Mouse (Mus musculus): ENCODE measurements around the gene 1110065P20Rik. TPM values are rescaled to one million over a fixed set of nuclear protein-coding genes. Genes with fewer than 3 reads are reported as not detected.

Gene 1110065P20Rik
- polyA plus RNA-seq, 1 experiment from 2014 or later, result 94.8 TPM

GRCm38 (mm10) chr4:124872719-124873118, 21.7 kb upstream of the 1110065P20Rik start:
- H3K9ac ChIP-seq, result no peak overlapping the region
- 94% methylated on average over 1 of the region's 1 CpGs for WGBS
- H3K4me3 ChIP-seq, result no peak overlapping the region
- no peaks in the 10 kb centered on the region for H3K27me3 ChIP-seq (replicated peaks)
- H3K27ac ChIP-seq, result no peak overlapping the region
- no peak for ATAC-seq (replicated peaks)
- no peak overlapping the region for H3K4me2 ChIP-seq
- no peaks in the 10 kb centered on the region for H3K9me3 ChIP-seq
- no peaks in the 10 kb centered on the region for H3K4me1 ChIP-seq
- H3K36me3 ChIP-seq (replicated peaks), result no peaks in the 10 kb centered on the region

GRCm38 (mm10) chr4:124861283-124862188, 10.5 kb upstream of the 1110065P20Rik start, which contains the start of gene Maneal:
Gene Maneal (minus strand): TSS chr4:124862171.
- Histone ChIP-seq H3K27ac (peak within 1 kb of the TSS; percentile 81), H3K27me3 (replicated peaks) (no peaks in the 10 kb centered on the region), H3K4me3 (peak within 1 kb of the TSS; percentile 67), H3K4me2 (peak within 1 kb of the TSS; percentile 89), H3K36me3 (replicated peaks) (peaks cover 18% of the 10 kb centered on the region), H3K4me1 (peaks cover 25% of the 10 kb centered on the region), H3K9me3 (no peaks in the 10 kb centered on the region), H3K9ac (peak within 1 kb of the TSS; percentile 69)
- ATAC-seq (replicated peaks), result peak; percentile 66
- WGBS, result 1% methylated on average over 57 of the region's 77 CpGs

GRCm38 (mm10) chr4:124860446-124860845, 9.4 kb upstream of the 1110065P20Rik start:
- no peaks in the 10 kb centered on the region for H3K9me3 ChIP-seq
- H3K4me2 ChIP-seq, result peak overlapping the region; percentile 89
- peak overlapping the region; percentile 67 for H3K4me3 ChIP-seq
- no peak overlapping the region for H3K27ac ChIP-seq
- peak overlapping the region; percentile 69; the same call in 1 of the 2 replicates for H3K9ac ChIP-seq
- H3K4me1 ChIP-seq, result peaks cover 25% of the 10 kb centered on the region
- WGBS, result 19% methylated on average over 7 of the region's 7 CpGs
- ATAC-seq (replicated peaks), result no peak
- peaks cover 27% of the 10 kb centered on the region for H3K36me3 ChIP-seq (replicated peaks)
- H3K27me3 ChIP-seq (replicated peaks), result no peaks in the 10 kb centered on the region

- Histone ChIP-seq H3K4me3 (no peak overlapping the region), H3K4me1 (peaks cover 27% of the 10 kb centered on the region), H3K4me2 (no peak overlapping the region), H3K9ac (no peak overlapping the region), H3K36me3 (replicated peaks) (peaks cover 39% of the 10 kb centered on the region), H3K27ac (no peak overlapping the region), H3K27me3 (replicated peaks) (no peaks in the 10 kb centered on the region), H3K9me3 (no peaks in the 10 kb centered on the region)
- 81% methylated on average over 5 of the region's 5 CpGs for WGBS
- no peak for ATAC-seq (replicated peaks)
Measured at GRCm38 (mm10) chr4:124858370-124858769, 7.4 kb upstream of the 1110065P20Rik start.

GRCm38 (mm10) chr4:124856294-124856693, 5.3 kb upstream of the 1110065P20Rik start:
- H3K27me3 ChIP-seq (replicated peaks), result no peaks in the 10 kb centered on the region
- peaks cover 39% of the 10 kb centered on the region for H3K36me3 ChIP-seq (replicated peaks)
- H3K27ac ChIP-seq, result no peak overlapping the region
- H3K4me3 ChIP-seq, result no peak overlapping the region
- H3K4me2 ChIP-seq, result no peak overlapping the region
- H3K9ac ChIP-seq, result no peak overlapping the region
- H3K4me1 ChIP-seq, result peaks cover 37% of the 10 kb centered on the region
- ATAC-seq (replicated peaks), result no peak
- no peaks in the 10 kb centered on the region for H3K9me3 ChIP-seq
- WGBS, result 96% methylated on average over 8 of the region's 8 CpGs

- Histone ChIP-seq H3K27me3 (replicated peaks) (no peaks in the 10 kb centered on the region), H3K4me2 (peak within 1 kb of the TSS; percentile 86), H3K4me1 (peaks cover 45% of the 10 kb centered on the region), H3K9ac (peak within 1 kb of the TSS; percentile 83), H3K4me3 (peak within 1 kb of the TSS; percentile 82), H3K36me3 (replicated peaks) (peaks cover 12% of the 10 kb centered on the region), H3K9me3 (no peaks in the 10 kb centered on the region), H3K27ac (peak within 1 kb of the TSS; percentile 95)
- peak; percentile 93 for ATAC-seq (replicated peaks)
- under 1% methylated on average over 86 of the region's 90 CpGs for WGBS
Measured at GRCm38 (mm10) chr4:124850261-124850913, 609 bp downstream of the 1110065P20Rik start, which contains the start of gene Yrdc. Gene Yrdc (plus strand): TSS chr4:124850679.

GRCm38 (mm10) chr4:124849631-124850260, 1.2 kb downstream of the 1110065P20Rik start:
- no peaks in the 10 kb centered on the region for H3K9me3 ChIP-seq
- H3K9ac ChIP-seq, result peak overlapping the region; percentile 83
- peaks cover 45% of the 10 kb centered on the region for H3K4me1 ChIP-seq
- H3K27ac ChIP-seq, result peak overlapping the region; percentile 95
- WGBS, result 1% methylated on average over 24 of the region's 24 CpGs
- ATAC-seq (replicated peaks), result peak; percentile 58
- H3K36me3 ChIP-seq (replicated peaks), result peaks cover 9% of the 10 kb centered on the region; the same call in 1 of the 2 replicates
- H3K4me3 ChIP-seq, result peak overlapping the region; percentile 82
- H3K4me2 ChIP-seq, result peak overlapping the region; percentile 86
- H3K27me3 ChIP-seq (replicated peaks), result no peaks in the 10 kb centered on the region

GRCm38 (mm10) chr4:124847573-124847972, 3.4 kb downstream of the 1110065P20Rik start:
- Histone ChIP-seq H3K27me3 (replicated peaks) (no peaks in the 10 kb centered on the region), H3K27ac (no peak overlapping the region), H3K9me3 (no peaks in the 10 kb centered on the region), H3K4me2 (no peak overlapping the region), H3K9ac (no peak overlapping the region), H3K36me3 (replicated peaks) (no peaks in the 10 kb centered on the region; the same call in 1 of the 2 replicates), H3K4me1 (peaks cover 35% of the 10 kb centered on the region), H3K4me3 (0 out of 2 replicates have a peak overlapping the region, but pooled peaks have one; percentile 1)
- 6% methylated on average over 8 of the region's 8 CpGs for WGBS
- no peak for ATAC-seq (replicated peaks)

- WGBS, result 55% methylated on average over 11 of the region's 11 CpGs
- Histone ChIP-seq H3K4me2 (no peak overlapping the region), H3K4me3 (no peak overlapping the region), H3K9me3 (no peaks in the 10 kb centered on the region), H3K27me3 (replicated peaks) (no peaks in the 10 kb centered on the region), H3K4me1 (peaks cover 11% of the 10 kb centered on the region), H3K9ac (no peak overlapping the region), H3K27ac (no peak overlapping the region), H3K36me3 (replicated peaks) (peaks cover 9% of the 10 kb centered on the region; the same call in 1 of the 2 replicates)
- 0 out of 2 replicates have a peak, but pooled peaks have one; percentile 41 for ATAC-seq (replicated peaks)
Measured at GRCm38 (mm10) chr4:124843493-124843892, 7.5 kb downstream of the 1110065P20Rik start.

- H3K27me3 ChIP-seq (replicated peaks), result no peaks in the 10 kb centered on the region
- peaks cover 12% of the 10 kb centered on the region; the same call in 1 of the 2 replicates for H3K36me3 ChIP-seq (replicated peaks)
- 97% methylated on average over 1 of the region's 1 CpGs for WGBS
- no peak overlapping the region for H3K9ac ChIP-seq
- no peaks in the 10 kb centered on the region for H3K9me3 ChIP-seq
- no peak overlapping the region for H3K4me2 ChIP-seq
- no peak overlapping the region for H3K27ac ChIP-seq
- H3K4me1 ChIP-seq, result no peaks in the 10 kb centered on the region
- ATAC-seq (replicated peaks), result no peak
- no peak overlapping the region for H3K4me3 ChIP-seq
Measured at GRCm38 (mm10) chr4:124840998-124841397, 10.0 kb downstream of the 1110065P20Rik start.

- Histone ChIP-seq H3K9me3 (no peaks in the 10 kb centered on the region), H3K4me2 (no peak overlapping the region), H3K27me3 (replicated peaks) (no peaks in the 10 kb centered on the region), H3K4me1 (no peaks in the 10 kb centered on the region), H3K4me3 (no peak overlapping the region), H3K9ac (no peak overlapping the region), H3K27ac (no peak overlapping the region), H3K36me3 (replicated peaks) (peaks cover 12% of the 10 kb centered on the region; the same call in 1 of the 2 replicates)
- 89% methylated on average over 14 of the region's 14 CpGs for WGBS
- no peak for ATAC-seq (replicated peaks)
Measured at GRCm38 (mm10) chr4:124838035-124838700, 12.8 kb downstream of the 1110065P20Rik start.

Data from midbrain, embryonic 15.5 days (tissue).